Mouse (Mus musculus): Measurements from ENCODE around the gene Rnf224. TPM values are rescaled to one million over a fixed set of nuclear protein-coding genes. Genes with fewer than 3 reads are reported as not detected.
A peak's percentile ranks its signal among the peaks of the same experiment; 100 is the strongest.

Gene Rnf224
- polyA plus RNA-seq, 1 experiment from 2014 or later, result not detected

DNA sequence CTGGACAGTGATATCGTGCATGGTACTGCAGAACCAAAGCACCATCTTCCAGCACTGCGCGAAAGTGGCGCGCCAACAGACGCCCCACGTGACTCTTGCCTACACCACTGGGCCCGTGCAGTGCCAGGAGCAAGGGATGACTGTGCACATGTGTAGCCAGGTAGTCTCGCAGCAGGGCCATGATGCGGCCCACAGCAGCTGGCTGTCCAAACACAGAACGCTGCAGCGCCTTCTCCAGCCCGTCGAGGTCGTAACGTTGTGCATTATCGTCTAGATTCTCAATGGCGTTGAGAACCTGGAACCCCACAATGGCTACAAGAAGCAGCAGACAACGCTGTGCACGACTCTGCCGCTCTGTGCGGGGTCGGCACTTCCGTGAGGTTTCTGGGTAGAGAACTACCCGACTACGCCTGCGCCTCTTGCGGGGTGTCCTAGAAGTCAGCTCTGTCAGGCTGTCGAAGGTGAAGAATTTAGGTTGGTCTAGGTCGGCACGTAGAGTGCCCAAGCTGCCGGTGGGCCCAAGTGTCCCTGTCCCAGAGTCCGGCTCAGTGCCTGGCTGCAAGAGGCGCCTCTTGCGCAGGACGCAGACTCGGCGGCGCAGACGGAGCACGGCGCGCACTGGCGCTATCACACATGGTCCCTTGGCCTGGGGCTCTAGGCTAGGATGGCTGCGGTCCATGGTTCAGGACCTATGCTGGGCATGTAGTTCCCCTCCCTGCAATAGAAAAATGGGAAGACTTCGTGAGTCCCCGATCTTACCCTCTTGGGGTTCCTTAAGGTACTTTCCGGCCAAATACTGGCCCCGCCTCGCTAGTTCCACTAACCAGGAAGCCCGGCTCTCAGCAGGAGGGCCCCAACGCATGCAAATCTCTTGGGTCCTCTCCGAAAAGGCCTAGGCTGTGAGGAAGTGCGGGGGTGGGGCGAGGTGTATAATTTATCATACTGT lies 41.1 kb downstream of the Rnf224 start:
- WGBS, result 22% methylated on average over 55 of the region's 55 CpGs
- Histone ChIP-seq H3K27me3 (replicated peaks; ENCODE audit: control insufficient read depth, insufficient read depth, low read length) (peaks cover 23% of the 10 kb centered on the region), H3K4me2 (ENCODE audit: low read length) (0 out of 2 replicates have a peak overlapping the region, but pooled peaks have one; percentile 13), H3K36me3 (ENCODE audit: control insufficient read depth, insufficient read depth, low read length) (peaks cover 17% of the 10 kb centered on the region), H3K9ac (ENCODE audit: low read depth, low read length) (0 out of 2 replicates have a peak overlapping the region, but pooled peaks have one; percentile 7), H3K9me3 (ENCODE audit: control insufficient read depth, low read length) (no peaks in the 10 kb centered on the region), H3K4me1 (ENCODE audit: control insufficient read depth, insufficient read depth, low read depth, low read length) (no peaks in the 10 kb centered on the region), H3K4me3 (ENCODE audit: low read length) (no peak overlapping the region), H3K27ac (ENCODE audit: low read depth, low read length) (no peak overlapping the region)
- no peak for ATAC-seq

GRCm38 (mm10) chr2:25194486-25195171 lies 42.0 kb downstream of the Rnf224 start:
- 82% methylated on average over 17 of the region's 17 CpGs for WGBS
- H3K4me3 ChIP-seq (ENCODE audit: low read length), result no peak overlapping the region
- no peak overlapping the region for H3K4me2 ChIP-seq (ENCODE audit: low read length)
- no peak overlapping the region for H3K27ac ChIP-seq (ENCODE audit: low read depth, low read length)
- no peak overlapping the region for H3K9ac ChIP-seq (ENCODE audit: low read depth, low read length)
- ATAC-seq, result no peak
- peaks cover 23% of the 10 kb centered on the region for H3K27me3 ChIP-seq (replicated peaks; ENCODE audit: control insufficient read depth, insufficient read depth, low read length)
- H3K9me3 ChIP-seq (ENCODE audit: control insufficient read depth, low read length), result no peaks in the 10 kb centered on the region
- peaks cover 8% of the 10 kb centered on the region for H3K36me3 ChIP-seq (ENCODE audit: control insufficient read depth, insufficient read depth, low read length)
- no peaks in the 10 kb centered on the region for H3K4me1 ChIP-seq (ENCODE audit: control insufficient read depth, insufficient read depth, low read depth, low read length)

- Histone ChIP-seq H3K27ac (ENCODE audit: low read depth, low read length) (no peak overlapping the region), H3K36me3 (ENCODE audit: control insufficient read depth, insufficient read depth, low read length) (peaks cover 4% of the 10 kb centered on the region), H3K4me2 (ENCODE audit: low read length) (no peak overlapping the region), H3K9me3 (ENCODE audit: control insufficient read depth, low read length) (no peaks in the 10 kb centered on the region), H3K4me1 (ENCODE audit: control insufficient read depth, insufficient read depth, low read depth, low read length) (no peaks in the 10 kb centered on the region), H3K4me3 (ENCODE audit: low read length) (no peak overlapping the region), H3K27me3 (replicated peaks; ENCODE audit: control insufficient read depth, insufficient read depth, low read length) (peaks cover 23% of the 10 kb centered on the region), H3K9ac (ENCODE audit: low read depth, low read length) (no peak overlapping the region)
- ATAC-seq, result no peak
- 75% methylated on average over 5 of the region's 5 CpGs for WGBS
These were observed 42.6 kb downstream of the Rnf224 start for GRCm38 (mm10) chr2:25194006-25194405.

GRCm38 (mm10) chr2:25193330-25193770 lies 43.2 kb downstream of the Rnf224 start:
- H3K4me1 ChIP-seq (ENCODE audit: control insufficient read depth, insufficient read depth, low read depth, low read length), result no peaks in the 10 kb centered on the region
- no peak overlapping the region for H3K4me3 ChIP-seq (ENCODE audit: low read length)
- H3K9ac ChIP-seq (ENCODE audit: low read depth, low read length), result 0 out of 2 replicates have a peak overlapping the region, but pooled peaks have one; percentile 12
- H3K27me3 ChIP-seq (replicated peaks; ENCODE audit: control insufficient read depth, insufficient read depth, low read length), result peaks cover 23% of the 10 kb centered on the region
- WGBS, result 0% methylated on average over 6 of the region's 6 CpGs
- H3K36me3 ChIP-seq (ENCODE audit: control insufficient read depth, insufficient read depth, low read length), result no peaks in the 10 kb centered on the region
- H3K4me2 ChIP-seq (ENCODE audit: low read length), result no peak overlapping the region
- ATAC-seq, result peak; percentile 75
- H3K27ac ChIP-seq (ENCODE audit: low read depth, low read length), result no peak overlapping the region
- H3K9me3 ChIP-seq (ENCODE audit: control insufficient read depth, low read length), result no peaks in the 10 kb centered on the region

DNA sequence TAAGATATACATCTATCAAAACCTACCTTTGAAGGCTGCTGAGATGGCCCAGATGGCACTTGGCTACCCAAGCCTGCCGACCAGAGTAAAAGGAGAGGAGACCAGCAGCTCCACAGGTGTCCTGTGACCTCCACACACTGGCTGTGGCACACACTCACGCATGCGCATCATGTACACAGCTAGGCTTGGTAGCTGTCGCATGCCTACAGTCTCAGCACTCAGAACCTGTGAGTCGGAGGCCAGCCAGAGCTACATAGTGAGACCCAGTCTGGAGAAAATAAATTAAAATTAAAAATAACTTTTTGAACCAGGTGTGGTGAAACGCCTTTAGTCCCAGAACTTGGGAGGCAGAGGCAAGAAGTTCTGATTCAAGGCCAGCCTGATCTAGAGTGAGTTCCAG lies 48.7 kb downstream of the Rnf224 start:
- WGBS, result 79% methylated on average over 6 of the region's 6 CpGs
- H3K4me2 ChIP-seq (ENCODE audit: low read length), result no peak overlapping the region
- H3K27me3 ChIP-seq (replicated peaks; ENCODE audit: control insufficient read depth, insufficient read depth, low read length), result no peaks in the 10 kb centered on the region
- peaks cover 11% of the 10 kb centered on the region; the same call in 1 of the 2 replicates for H3K4me1 ChIP-seq (ENCODE audit: control insufficient read depth, insufficient read depth, low read depth, low read length)
- ATAC-seq, result no peak
- H3K36me3 ChIP-seq (ENCODE audit: control insufficient read depth, insufficient read depth, low read length), result no peaks in the 10 kb centered on the region
- no peak overlapping the region for H3K27ac ChIP-seq (ENCODE audit: low read depth, low read length)
- H3K9ac ChIP-seq (ENCODE audit: low read depth, low read length), result no peak overlapping the region
- H3K4me3 ChIP-seq (ENCODE audit: low read length), result no peak overlapping the region
- no peaks in the 10 kb centered on the region for H3K9me3 ChIP-seq (ENCODE audit: control insufficient read depth, low read length)

GRCm38 (mm10) chr2:25186575-25186930 lies 50.0 kb downstream of the Rnf224 start:
- Histone ChIP-seq H3K4me1 (ENCODE audit: control insufficient read depth, insufficient read depth, low read depth, low read length) (peaks cover 17% of the 10 kb centered on the region), H3K4me2 (ENCODE audit: low read length) (peak overlapping the region; percentile 83), H3K27me3 (replicated peaks; ENCODE audit: control insufficient read depth, insufficient read depth, low read length) (no peaks in the 10 kb centered on the region), H3K27ac (ENCODE audit: low read depth, low read length) (no peak overlapping the region; the same call in 1 of the 2 replicates), H3K9me3 (ENCODE audit: control insufficient read depth, low read length) (no peaks in the 10 kb centered on the region), H3K4me3 (ENCODE audit: low read length) (no peak overlapping the region), H3K36me3 (ENCODE audit: control insufficient read depth, insufficient read depth, low read length) (no peaks in the 10 kb centered on the region), H3K9ac (ENCODE audit: low read depth, low read length) (no peak overlapping the region; the same call in 1 of the 2 replicates)
- 28% methylated on average over 5 of the region's 5 CpGs for WGBS
- ATAC-seq, result no peak

DNA sequence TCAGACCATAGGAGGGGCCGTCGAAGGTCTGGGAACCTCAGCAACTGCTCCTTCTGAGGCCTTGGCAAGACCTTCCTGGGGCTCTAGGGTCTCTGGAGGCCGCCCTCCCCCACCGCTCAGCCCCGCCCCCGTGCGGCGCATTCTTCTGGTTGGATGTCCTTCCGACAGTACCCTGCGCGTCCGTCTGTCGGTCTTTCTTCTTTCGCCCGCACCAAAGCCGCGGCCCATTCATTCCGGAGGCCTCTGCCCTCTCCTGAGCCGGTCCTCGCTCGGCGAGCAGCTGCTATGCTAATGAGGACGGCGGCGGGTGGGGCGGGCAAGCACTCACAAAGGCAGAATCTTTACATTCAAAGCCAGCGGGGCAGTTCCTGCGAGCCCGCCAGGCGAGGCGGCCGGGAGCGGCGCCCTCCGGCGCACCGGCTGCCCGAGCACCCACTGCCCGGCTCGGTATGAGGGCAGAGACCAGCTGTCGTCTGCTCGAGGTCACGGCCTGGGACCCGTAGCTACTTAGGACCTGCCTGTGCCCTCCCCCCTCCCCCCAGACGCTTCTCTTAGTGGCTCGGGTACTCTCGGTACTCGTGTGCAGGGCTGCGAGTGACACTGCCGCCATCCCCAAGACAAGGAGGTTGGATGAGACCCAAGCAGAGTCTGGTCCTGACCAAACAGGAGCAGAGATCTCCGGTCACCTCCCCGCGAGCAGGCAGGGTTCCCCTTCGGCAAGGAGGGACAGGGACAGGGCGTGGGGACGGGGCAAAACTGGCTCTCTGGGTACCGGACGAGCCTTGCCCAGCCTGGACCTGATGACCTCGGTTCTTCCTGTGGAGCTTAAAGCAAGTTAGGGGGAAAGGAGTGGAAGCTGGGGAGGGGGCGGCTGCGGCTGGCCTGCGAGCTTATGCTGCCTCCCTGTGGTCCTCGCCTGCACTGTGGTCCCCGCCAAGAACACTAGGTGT lies 50.7 kb downstream of the Rnf224 start:
- Histone ChIP-seq H3K4me3 (ENCODE audit: low read length) (peak overlapping the region; percentile 47), H3K9me3 (ENCODE audit: control insufficient read depth, low read length) (no peaks in the 10 kb centered on the region), H3K36me3 (ENCODE audit: control insufficient read depth, insufficient read depth, low read length) (no peaks in the 10 kb centered on the region), H3K4me2 (ENCODE audit: low read length) (peak overlapping the region; percentile 83), H3K27ac (ENCODE audit: low read depth, low read length) (peak overlapping the region; percentile 83), H3K9ac (ENCODE audit: low read depth, low read length) (peak overlapping the region; percentile 71), H3K4me1 (ENCODE audit: control insufficient read depth, insufficient read depth, low read depth, low read length) (peaks cover 17% of the 10 kb centered on the region), H3K27me3 (replicated peaks; ENCODE audit: control insufficient read depth, insufficient read depth, low read length) (no peaks in the 10 kb centered on the region)
- ATAC-seq, result peak; percentile 73
- WGBS, result under 1% methylated on average over 54 of the region's 64 CpGs

GRCm38 (mm10) chr2:25184496-25184895 lies 52.1 kb downstream of the Rnf224 start:
- H3K4me2 ChIP-seq (ENCODE audit: low read length), result no peak overlapping the region
- no peaks in the 10 kb centered on the region for H3K9me3 ChIP-seq (ENCODE audit: control insufficient read depth, low read length)
- no peak overlapping the region for H3K4me3 ChIP-seq (ENCODE audit: low read length)
- ATAC-seq, result no peak
- 77% methylated on average over 7 of the region's 7 CpGs for WGBS
- no peak overlapping the region for H3K9ac ChIP-seq (ENCODE audit: low read depth, low read length)
- H3K36me3 ChIP-seq (ENCODE audit: control insufficient read depth, insufficient read depth, low read length), result no peaks in the 10 kb centered on the region
- H3K27me3 ChIP-seq (replicated peaks; ENCODE audit: control insufficient read depth, insufficient read depth, low read length), result no peaks in the 10 kb centered on the region
- no peak overlapping the region for H3K27ac ChIP-seq (ENCODE audit: low read depth, low read length)
- peaks cover 22% of the 10 kb centered on the region for H3K4me1 ChIP-seq (ENCODE audit: control insufficient read depth, insufficient read depth, low read depth, low read length)
